Mouse (Mus musculus) embryonic fibroblast, embryonic 13.5 days (primary cell): ENCODE results near the gene Gm28051.

Experiments used
- CTCF ChIP-seq: IDR thresholded peaks from 2 replicates; pipeline ENCODE4 v1.5.1; 2011; ENCODE audit warnings: mild to moderate bottlenecking, control low read depth, low read length, moderate library complexity, borderline replicate concordance; ENCODE audit not compliant: insufficient read depth
- POLR2A ChIP-seq: IDR thresholded peaks from 2 replicates; pipeline ENCODE4 v1.6.1; 2011; ENCODE audit warnings: low read depth, mild to moderate bottlenecking, control low read depth, low read length, moderate library complexity

- no peak for TF ChIP-seq CTCF
- TF ChIP-seq POLR2A, result no peak
These were observed 83.4 kb downstream of the Gm28051 start for GRCm38 (mm10) chr12:102674123-102674522.
